ENCODE assay signal across 24 mouse cellular contexts in genomic region chr9:123814821-123815220, GRCm38 (mm10). TPM values are rescaled to one million over a fixed set of nuclear protein-coding genes. Genes with fewer than 3 reads are reported as not detected.
DNase-seq lines count a peak whose midpoint lies in the region; ATAC-seq and TF ChIP-seq lines count a peak whose summit lies in the region.
"Had no signal": no experiment of that assay in that cellular context is flagged by ENCODE, and none has a peak within 500 bp of the region (broad histone marks: within the 10 kb centered on the region; RNA-seq: fewer than 3 reads in every experiment).

No protein-coding gene starts in this region.

- 95% methylated on average over 4 of the region's 4 CpGs for WGBS in hindbrain, embryonic 11.5 days

- ATAC-seq in hindbrain, embryonic 11.5 days (ENCODE audit: low FRiP score): no peak
- ATAC-seq: liver, embryonic 12.5 days had no signal

- intact Hi-C loops in gastrocnemius, adult 2 months (cut with DNase I): no loop called here

- H3K4me1 ChIP-seq in hindbrain, embryonic 11.5 days (replicated peaks; ENCODE audit: control insufficient read depth, insufficient read depth, low read length): no peaks in the 10 kb centered on the region
- H3K4me1 ChIP-seq: limb, embryonic 12.5 days; liver, embryonic 12.5 days; neural tube, embryonic 15.5 days had no signal

- H3K9ac ChIP-seq in hindbrain, embryonic 11.5 days (ENCODE audit: low read depth, low read length): no peak overlapping the region
- H3K9ac ChIP-seq: heart, embryonic 12.5 days; hindbrain, embryonic 14.5 days; limb, embryonic 12.5 days; liver, embryonic 12.5 days; neural tube, embryonic 15.5 days had no signal

- peak overlapping the region; percentile 31 for H3K27ac ChIP-seq in gastrocnemius, adult 2 months
- no peak overlapping the region for H3K27ac ChIP-seq in hindbrain, embryonic 11.5 days (ENCODE audit: low read depth, low read length)
- H3K27ac ChIP-seq: hindbrain, embryonic 14.5 days; limb, embryonic 12.5 days; liver, embryonic 12.5 days; neural tube, embryonic 15.5 days; stomach, postnatal 0 days had no signal

- no peaks in the 10 kb centered on the region for H3K36me3 ChIP-seq in hindbrain, embryonic 11.5 days (ENCODE audit: control insufficient read depth, insufficient read depth, low read length)

- no peak overlapping the region for H3K4me2 ChIP-seq in hindbrain, embryonic 11.5 days (replicated peaks; ENCODE audit: low read depth, low read length)
- H3K4me2 ChIP-seq: heart, embryonic 12.5 days; hindbrain, embryonic 14.5 days; limb, embryonic 12.5 days; liver, embryonic 12.5 days; neural tube, embryonic 15.5 days had no signal

- no peak for TF ChIP-seq CTCF in gastrocnemius, adult 2 months (IDR thresholded peaks at IDR 0.05)

- no peaks in the 10 kb centered on the region for H3K27me3 ChIP-seq in hindbrain, embryonic 11.5 days (ENCODE audit: control insufficient read depth, insufficient read depth, low read length)
- H3K27me3 ChIP-seq: heart, embryonic 12.5 days; limb, embryonic 12.5 days; liver, embryonic 12.5 days; neural tube, embryonic 15.5 days had no signal

- H3K9me3 ChIP-seq in hindbrain, embryonic 11.5 days (ENCODE audit: control insufficient read depth, low read length): no peaks in the 10 kb centered on the region
- H3K9me3 ChIP-seq: heart, embryonic 12.5 days; limb, embryonic 12.5 days; liver, embryonic 12.5 days; neural tube, embryonic 15.5 days had no signal

- peak; percentile 48 for DNase-seq in gastrocnemius, adult 2 months
- no peak for DNase-seq in gastrocnemius, adult 18-20 months (ENCODE audit: low spot score)
- DNase-seq in brain, adult 2 months (ENCODE audit: low read depth, low spot score): peak; percentile 40
- peak; percentile 68 for DNase-seq in cerebellum, adult 9-10 months
- DNase-seq in gonadal fat pad, adult 2 months (ENCODE audit: low read depth): peak; percentile 27
- DNase-seq in layer of hippocampus, postnatal 36 days: no peak
- no peak for DNase-seq in hindbrain, embryonic 11.5 days (ENCODE audit: low spot score)
- DNase-seq in retina, postnatal 1 day: no peak
- DNase-seq: adrenal gland, postnatal 36 days; embryo, embryonic 11 days; gastrocnemius, postnatal 14 days; kidney, adult 9 months; lung, adult 2 months; right cerebral cortex, postnatal 14 days; thymus, postnatal 14 days had no signal

- no peak overlapping the region for H3K4me3 ChIP-seq in gastrocnemius, adult 2 months
- no peak overlapping the region for H3K4me3 ChIP-seq in hindbrain, embryonic 11.5 days (ENCODE audit: low read depth, low read length)
- H3K4me3 ChIP-seq: heart, embryonic 12.5 days; limb, embryonic 12.5 days; liver, embryonic 12.5 days; myocyte; neural tube, embryonic 15.5 days had no signal

RNA-seq across cellular contexts. Expression of gene Cxcr6, which starts 8.5 kb away (rescaled TPM):
- total RNA-seq in gastrocnemius, adult 2 months (2021): under 1 TPM in 1 of 2 experiments, not detected in 1; 0.15 TPM
- under 1 TPM in 1 of 2 experiments, not detected in 1; 0.12 TPM for total RNA-seq in gastrocnemius, adult 18-20 months (2021)
- 0.57 and 0.74 TPM in 2 replicates for polyA plus RNA-seq in gonadal fat pad, adult 2 months (2012; rRNA removed)
- total RNA-seq in layer of hippocampus, postnatal 36 days (2021): not detected
- 0.48 TPM in 1 of 2 replicates, not detected in the other for polyA plus RNA-seq in hindbrain, embryonic 11.5 days (2014; fragmentation: Nextera tagmentation; extraction: Ambion mirVana)
- total RNA-seq: left cerebral cortex, adult 8-10 months had no signal
- polyA plus RNA-seq: neural tube, embryonic 15.5 days had no signal

RNA-seq across cellular contexts. Expression of gene Fyco1, which starts 36.9 kb away (rescaled TPM):
- total RNA-seq in gastrocnemius, adult 2 months (2021): 100 to 1,000 TPM; 160 to 205 TPM
- total RNA-seq in gastrocnemius, adult 18-20 months (2021): 100 to 1,000 TPM; 179 to 183 TPM
- polyA plus RNA-seq in gonadal fat pad, adult 2 months (2012; rRNA removed): 8.6 and 19.0 TPM in 2 replicates
- total RNA-seq in layer of hippocampus, postnatal 36 days (2021): 10 to 100 TPM; 41.3 to 47.8 TPM
- 6.8 and 9.5 TPM in 2 replicates for polyA plus RNA-seq in hindbrain, embryonic 11.5 days (2014; fragmentation: Nextera tagmentation; extraction: Ambion mirVana)

RNA-seq across cellular contexts. Expression of gene Xcr1, which starts 47.0 kb away (rescaled TPM):
- total RNA-seq in gastrocnemius, adult 2 months (2021): not detected
- not detected for total RNA-seq in gastrocnemius, adult 18-20 months (2021)
- 0.20 and 0.30 TPM in 2 replicates for polyA plus RNA-seq in gonadal fat pad, adult 2 months (2012; rRNA removed)
- not detected for total RNA-seq in layer of hippocampus, postnatal 36 days (2021)
- polyA plus RNA-seq in hindbrain, embryonic 11.5 days (2014; fragmentation: Nextera tagmentation; extraction: Ambion mirVana): 0.04 and 0.06 TPM in 2 replicates
- total RNA-seq: gastrocnemius, postnatal 14 days; left cerebral cortex, adult 8-10 months had no signal
- polyA plus RNA-seq: frontal cortex, adult 2 months; heart, embryonic 12.5 days; liver, embryonic 12.5 days had no signal

Comparison
In these comparisons a context has a peak if more than half of its experiments do, and no peak if none do; other contexts are left out.
1. DNase-seq: peak in gastrocnemius, adult 2 months (single experiment), brain, adult 2 months (single experiment), cerebellum, adult 9-10 months (single experiment) and gonadal fat pad, adult 2 months (single experiment); none in gastrocnemius, adult 18-20 months (single experiment), layer of hippocampus, postnatal 36 days (0 of 2), hindbrain, embryonic 11.5 days (single experiment) and retina, postnatal 1 day (single experiment).